Mouse (Mus musculus) limb, embryonic 11.5 days (tissue): ENCODE data around the gene Siah1a. TPM values are rescaled to one million over a fixed set of nuclear protein-coding genes. Genes with fewer than 3 reads are reported as not detected.

Experiments used
- ATAC-seq: fragments of 200-750 bp; cut with Nextera tagmentation; 2 replicates; pipeline ENCODE4 v1.8.0; 2017; ENCODE audit warnings: low read depth; ENCODE audit not compliant: insufficient number of reproducible peaks, low FRiP score, low TSS enrichment
- DNase-seq: peaks from one replicate; pipeline ENCODE4 v3.0.0-alpha.2; 2015; ENCODE audit warnings: low spot score
- H3K27ac ChIP-seq: fragments of 300-500 bp; sonication (generic); replicated peaks from 2 replicates; pipeline ENCODE4 v1.5.1; 2014; ENCODE audit warnings: low read depth, mild to moderate bottlenecking, low read length
- H3K27me3 ChIP-seq: fragments of 300-500 bp; sonication (generic); 2 replicates; pipeline ENCODE4 v1.6.1; 2014; ENCODE audit warnings: mild to moderate bottlenecking, low read length, mixed read lengths; ENCODE audit not compliant: control insufficient read depth, insufficient read depth
- H3K36me3 ChIP-seq: fragments of 300-500 bp; sonication (generic); 2 replicates; pipeline ENCODE4 v1.6.1; 2014; ENCODE audit warnings: mild to moderate bottlenecking, low read length, moderate library complexity, mixed read lengths; ENCODE audit not compliant: control insufficient read depth, insufficient read depth
- H3K4me1 ChIP-seq: fragments of 300-500 bp; sonication (generic); 2 replicates; pipeline ENCODE4 v1.6.1; 2014; ENCODE audit warnings: low read length, mixed read lengths; ENCODE audit not compliant: control insufficient read depth, insufficient read depth
- H3K4me2 ChIP-seq: fragments of 300-500 bp; sonication (generic); 2 replicates; pipeline ENCODE4 v1.6.1; 2014; ENCODE audit warnings: low read depth, mild to moderate bottlenecking, moderate library complexity; ENCODE audit not compliant: severe bottlenecking
- H3K4me3 ChIP-seq: fragments of 300-500 bp; sonication (generic); 2 replicates; pipeline ENCODE4 v1.5.1; 2014; ENCODE audit warnings: low read depth, low read length
- H3K9ac ChIP-seq: fragments of 300-500 bp; sonication (generic); 2 replicates; pipeline ENCODE4 v1.6.1; 2014; ENCODE audit warnings: mild to moderate bottlenecking, low read length
- H3K9me3 ChIP-seq: fragments of 300-500 bp; sonication (generic); 2 replicates; pipeline ENCODE4 v1.6.1; 2016; ENCODE audit warnings: low read length; ENCODE audit not compliant: control insufficient read depth
- WGBS: fragments of 180-500 bp; shearing (Covaris S2); extraction: QIAGEN DNeasy Blood & Tissue Kit; methylation state at CpG from one replicate; pipeline ENCODE4 v1.1.7; 2014; 5-methylcytosine and 5-hydroxymethylcytosine counted together
- polyA plus RNA-seq: library from polyadenylated mRNA; unstranded; fragments of >200 nt; fragmentation: Nextera tagmentation; extraction: Ambion mirVana; gene quantifications from 2 replicates; pipeline ENCODE4 v1.2.1, GENCODE M21; 2014

Gene Siah1a
- polyA plus RNA-seq, 1 experiment from 2014 or later: 59.8 TPM

DNA sequence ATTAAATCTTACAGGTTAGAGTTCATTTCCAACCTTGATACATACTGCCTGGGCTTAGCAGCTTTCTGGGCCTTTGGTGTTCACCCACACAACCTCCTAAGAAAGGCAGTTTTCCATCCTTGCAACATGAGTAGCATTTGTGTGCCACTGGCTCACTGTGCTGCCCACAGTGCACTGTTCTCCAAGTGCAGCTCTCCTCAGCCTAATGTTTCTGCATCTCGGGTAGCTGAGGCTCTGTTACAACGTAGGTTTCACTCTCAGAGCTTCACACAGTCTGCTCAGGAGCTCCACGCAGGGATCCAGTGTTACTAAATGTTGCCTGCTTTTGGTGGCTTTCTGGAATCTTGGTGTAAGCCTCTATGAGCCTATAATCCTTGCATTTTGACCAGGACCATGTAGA is 40.4 kb downstream of the Siah1a start:
- Histone ChIP-seq H3K9ac (no peak overlapping the region), H3K27ac (no peak overlapping the region), H3K27me3 (no peaks in the 10 kb centered on the region), H3K36me3 (no peaks in the 10 kb centered on the region), H3K9me3 (no peaks in the 10 kb centered on the region), H3K4me3 (no peak overlapping the region), H3K4me2 (no peak overlapping the region), H3K4me1 (no peaks in the 10 kb centered on the region)
- 88% methylated on average over 3 of the region's 3 CpGs for WGBS
- ATAC-seq: no peak
- no peak for DNase-seq

DNA sequence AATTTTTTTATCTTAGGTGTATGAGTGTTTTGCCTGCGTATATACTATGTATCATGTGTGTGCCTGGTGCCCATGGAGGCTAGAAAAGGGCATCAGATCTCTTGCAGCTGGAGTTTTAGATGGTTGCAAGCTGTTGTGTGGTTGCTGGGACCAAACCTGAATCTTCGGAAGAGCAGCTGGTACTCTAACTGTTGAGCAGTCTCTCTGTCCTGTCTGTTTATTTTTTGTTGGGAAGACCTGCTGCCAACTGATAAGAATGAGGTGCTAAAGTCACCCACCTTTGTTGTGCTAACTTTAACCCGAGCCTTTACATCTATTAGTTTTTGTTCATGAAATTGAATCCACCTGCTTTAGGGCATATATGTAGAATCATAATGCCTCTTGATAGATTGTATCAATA is 43.3 kb downstream of the Siah1a start:
- Histone ChIP-seq H3K27me3 (no peaks in the 10 kb centered on the region), H3K4me2 (no peak overlapping the region), H3K9ac (no peak overlapping the region), H3K4me3 (no peak overlapping the region), H3K27ac (no peak overlapping the region), H3K4me1 (no peaks in the 10 kb centered on the region), H3K9me3 (no peaks in the 10 kb centered on the region), H3K36me3 (no peaks in the 10 kb centered on the region)
- ATAC-seq: no peak
- DNase-seq: no peak
- WGBS: 88% methylated on average over 3 of the region's 3 CpGs

DNA sequence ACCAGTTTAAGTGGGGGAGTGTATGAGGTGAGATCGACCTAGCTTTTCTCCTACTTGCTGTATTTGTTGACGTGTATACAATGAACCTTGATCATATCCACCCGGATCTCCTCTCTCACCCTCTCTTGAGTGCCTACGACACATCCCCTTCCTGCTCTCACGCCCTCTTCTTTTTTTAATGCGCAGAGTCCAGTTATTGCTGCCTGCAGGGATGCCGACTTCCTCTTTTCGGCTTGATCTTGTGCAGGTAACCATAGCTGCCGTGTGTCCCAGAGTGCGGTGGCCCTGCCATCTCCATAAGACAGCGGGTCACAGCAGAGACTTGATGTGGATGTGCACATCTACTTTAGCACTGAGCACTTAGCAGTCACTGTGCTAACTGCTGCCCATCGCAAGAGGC is 46.3 kb downstream of the Siah1a start:
- Histone ChIP-seq H3K27me3 (no peaks in the 10 kb centered on the region), H3K27ac (no peak overlapping the region), H3K4me1 (no peaks in the 10 kb centered on the region), H3K9ac (no peak overlapping the region), H3K4me2 (no peak overlapping the region), H3K36me3 (peaks cover 4% of the 10 kb centered on the region; the same call in 1 of the 2 replicates), H3K4me3 (no peak overlapping the region), H3K9me3 (no peaks in the 10 kb centered on the region)
- no peak for DNase-seq
- no peak for ATAC-seq
- whole genome bisulfite sequencing: 94% methylated on average over 12 of the region's 12 CpGs

DNA sequence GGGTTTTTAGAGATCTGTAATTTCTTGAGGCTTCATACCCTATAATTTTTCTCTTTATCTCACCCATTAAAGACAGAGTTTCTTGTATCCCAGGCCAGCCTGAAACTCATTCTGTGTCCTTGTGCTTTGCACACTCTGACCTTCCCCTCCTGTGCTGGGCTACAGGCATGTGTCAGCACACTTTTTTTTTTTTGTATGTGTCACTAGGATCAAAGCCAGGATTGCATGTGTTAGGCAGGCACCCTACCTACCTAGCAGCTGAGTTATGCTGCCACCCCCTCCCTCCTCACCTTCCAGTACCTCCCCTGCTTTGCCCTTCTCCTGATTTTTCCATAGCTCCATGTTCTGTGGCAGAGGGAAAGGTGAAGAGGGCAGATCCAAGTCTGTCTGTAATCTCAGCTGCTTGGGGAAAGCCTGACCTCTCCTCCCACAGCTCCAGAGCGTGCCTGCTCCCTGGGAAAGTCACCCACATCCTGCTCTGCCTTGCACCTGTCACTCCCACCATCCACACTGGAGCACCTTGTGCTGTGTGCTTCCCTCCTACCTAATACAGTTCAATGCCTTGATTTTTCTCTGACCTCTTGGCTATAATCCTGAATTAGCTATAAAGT is 46.8 kb downstream of the Siah1a start:
- H3K27ac ChIP-seq: no peak overlapping the region
- H3K9me3 ChIP-seq: no peaks in the 10 kb centered on the region
- no peaks in the 10 kb centered on the region for H3K27me3 ChIP-seq
- 58% methylated on average over 1 of the region's 1 CpGs for WGBS
- DNase-seq (no peak), ATAC-seq (no peak)
- no peak overlapping the region for H3K4me2 ChIP-seq
- peaks cover 4% of the 10 kb centered on the region; the same call in 1 of the 2 replicates for H3K36me3 ChIP-seq
- no peak overlapping the region for H3K9ac ChIP-seq
- H3K4me1 ChIP-seq: no peaks in the 10 kb centered on the region
- no peak overlapping the region for H3K4me3 ChIP-seq

DNA sequence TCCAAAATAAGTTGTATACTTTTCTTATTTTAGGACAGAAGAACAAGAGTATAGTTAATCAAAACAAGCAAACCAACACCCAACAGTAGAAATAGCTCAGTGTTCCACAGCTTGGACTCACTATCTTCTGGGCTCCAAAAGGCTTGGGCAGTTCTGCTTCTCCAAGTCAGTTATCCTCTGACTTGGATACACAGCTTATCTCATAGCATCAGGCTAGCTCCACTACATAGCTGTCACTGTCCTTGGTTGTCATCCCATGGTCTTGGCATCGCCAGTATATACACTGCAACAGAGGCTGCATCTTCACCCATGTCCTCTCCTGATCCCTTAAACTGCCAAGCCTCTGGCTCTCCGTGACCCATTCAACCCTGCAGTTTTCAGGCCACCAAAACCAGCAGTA is 50.0 kb downstream of the Siah1a start:
- Histone ChIP-seq H3K4me3 (no peak overlapping the region), H3K9ac (no peak overlapping the region), H3K9me3 (no peaks in the 10 kb centered on the region), H3K27ac (no peak overlapping the region), H3K36me3 (peaks cover 4% of the 10 kb centered on the region; the same call in 1 of the 2 replicates), H3K27me3 (no peaks in the 10 kb centered on the region), H3K4me2 (no peak overlapping the region), H3K4me1 (no peaks in the 10 kb centered on the region)
- 84% methylated on average over 2 of the region's 2 CpGs for WGBS
- ATAC-seq (no peak), DNase-seq (no peak)

DNA sequence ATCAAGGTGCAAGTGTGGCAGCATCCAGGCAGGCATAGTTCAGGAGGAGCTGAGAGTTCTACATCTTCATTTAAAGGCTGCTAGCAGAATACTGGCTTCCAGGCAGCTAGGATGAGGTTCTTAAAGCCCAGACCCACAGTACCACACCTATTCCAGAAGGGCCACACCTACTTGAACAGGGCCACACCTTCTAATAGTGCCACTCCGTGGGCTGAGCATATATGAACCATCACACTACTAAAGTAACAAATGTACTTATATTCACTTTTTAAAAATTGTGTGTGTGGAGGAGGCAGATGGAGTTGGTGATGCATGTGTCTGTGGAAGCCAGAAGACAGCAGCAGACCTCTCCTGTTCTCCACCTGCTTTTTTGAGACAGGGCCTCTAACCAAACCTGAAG is 51.7 kb downstream of the Siah1a start:
- 80% methylated on average over 1 of the region's 1 CpGs for WGBS
- H3K9me3 ChIP-seq: no peaks in the 10 kb centered on the region
- H3K36me3 ChIP-seq: peaks cover 4% of the 10 kb centered on the region; the same call in 1 of the 2 replicates

DNA sequence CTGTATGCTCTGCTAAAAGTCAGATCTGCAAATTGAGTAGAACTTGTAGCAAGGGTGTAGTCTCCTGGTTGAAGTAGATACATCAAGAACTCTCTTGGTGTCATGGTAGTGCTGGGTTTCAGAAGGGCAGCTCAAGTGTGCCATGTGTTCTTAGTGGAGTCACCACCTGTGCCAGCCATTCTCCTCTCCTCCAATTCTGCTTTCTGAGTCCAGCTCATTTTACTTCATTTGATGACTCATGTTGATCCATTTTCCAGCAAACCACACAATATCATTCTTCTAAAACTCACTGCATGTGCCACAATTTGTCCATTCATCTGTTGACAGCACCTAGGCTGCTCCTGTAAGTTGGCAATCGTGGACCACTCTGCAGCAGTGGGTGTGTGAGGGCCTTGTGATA is 53.6 kb downstream of the Siah1a start:
- no peak overlapping the region for H3K27ac ChIP-seq

More for the DNA sequence above, 51.7 kb downstream of the Siah1a start:
- no peak overlapping the region for H3K9ac ChIP-seq
- H3K4me2 ChIP-seq: no peak overlapping the region
- H3K27me3 ChIP-seq: no peaks in the 10 kb centered on the region
- DNase-seq: no peak
- H3K27ac ChIP-seq: no peak overlapping the region
- H3K4me1 ChIP-seq: no peaks in the 10 kb centered on the region
- H3K4me3 ChIP-seq: no peak overlapping the region
- ATAC-seq: no peak

DNA sequence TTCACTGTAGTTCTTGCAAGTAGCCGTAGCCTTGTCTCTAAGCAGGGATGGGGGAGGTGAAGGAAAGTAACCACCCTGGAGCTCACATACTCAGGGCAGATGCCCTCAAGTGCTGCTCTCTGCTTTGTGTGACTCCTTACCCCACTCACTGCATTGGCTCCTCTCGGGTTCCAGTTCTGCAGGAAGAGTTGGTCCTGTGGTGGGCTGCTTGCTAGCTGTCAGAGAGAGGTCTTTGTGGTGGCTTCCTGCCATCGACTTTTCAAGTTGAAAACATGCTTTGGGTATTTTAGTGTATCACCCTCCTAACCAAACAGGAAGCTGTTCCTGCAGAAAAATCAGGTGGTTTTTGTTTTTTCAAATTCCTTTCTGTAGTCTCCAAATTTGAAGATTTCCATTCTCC is 59.1 kb downstream of the Siah1a start:
- Histone ChIP-seq H3K27me3 (no peaks in the 10 kb centered on the region), H3K9ac (no peak overlapping the region), H3K36me3 (no peaks in the 10 kb centered on the region; the same call in 1 of the 2 replicates), H3K4me2 (no peak overlapping the region), H3K4me3 (no peak overlapping the region), H3K4me1 (no peaks in the 10 kb centered on the region), H3K9me3 (no peaks in the 10 kb centered on the region), H3K27ac (no peak overlapping the region)
- ATAC-seq (no peak), DNase-seq (no peak)
- 88% methylated on average over 3 of the region's 3 CpGs for WGBS

More for the DNA sequence above, 53.6 kb downstream of the Siah1a start:
- no peaks in the 10 kb centered on the region for H3K9me3 ChIP-seq
- no peak overlapping the region for H3K4me2 ChIP-seq
- DNase-seq (no peak), ATAC-seq (no peak)
- H3K4me1 ChIP-seq: no peaks in the 10 kb centered on the region
- 82% methylated on average over 1 of the region's 1 CpGs for WGBS
- H3K9ac ChIP-seq: no peak overlapping the region
- no peaks in the 10 kb centered on the region for H3K27me3 ChIP-seq
- H3K36me3 ChIP-seq: peaks cover 4% of the 10 kb centered on the region; the same call in 1 of the 2 replicates
- no peak overlapping the region for H3K4me3 ChIP-seq
